Mouse (Mus musculus) lung, adult 2 months (tissue): ENCODE data around the gene Bcl11a.

Source experiments
- CTCF ChIP-seq: fragments of 200-500 bp; IDR thresholded peaks from 2 replicates; pipeline ENCODE4 v1.5.1; 2011; ENCODE audit warnings: mild to moderate bottlenecking, low read length, control low read depth; ENCODE audit not compliant: insufficient read depth
- POLR2A ChIP-seq: fragments of 200-500 bp; IDR thresholded peaks from 2 replicates; pipeline ENCODE4 v1.6.1; 2011; ENCODE audit warnings: low read depth, mild to moderate bottlenecking, control low read depth, low read length, borderline replicate concordance; ENCODE audit errors: extremely low read depth

DNA sequence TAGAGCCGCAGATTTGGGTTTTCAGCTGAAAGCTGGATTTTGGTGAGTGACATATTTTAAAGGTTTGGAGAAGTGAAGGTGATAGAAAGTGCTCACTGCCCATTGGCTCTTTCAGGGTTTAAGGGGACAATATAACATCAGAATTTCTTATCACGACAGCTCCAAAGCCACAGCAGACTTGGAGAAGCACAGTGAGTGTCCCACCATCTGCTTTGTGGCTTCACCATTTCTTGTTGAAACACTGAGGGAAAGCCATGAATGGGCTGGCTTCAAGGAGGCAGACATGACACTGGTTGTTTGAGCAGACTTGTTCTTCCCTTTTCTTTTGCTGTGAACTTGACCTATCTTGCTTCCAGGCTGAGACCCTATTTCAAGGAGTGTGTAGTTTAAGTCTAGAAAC, 46.1 kb downstream of the Bcl11a start:
- no peak for TF ChIP-seq CTCF
- no peak for TF ChIP-seq POLR2A
